Mouse (Mus musculus) liver, embryonic 14.5 days (tissue): ENCODE measurements around the gene Pbrm1.

Experiments used
- CTCF ChIP-seq: IDR thresholded peaks from 2 replicates; pipeline ENCODE4 v1.5.1; 2016; ENCODE audit warnings: antibody characterized with exemption, low read depth, control low read depth
- EP300 ChIP-seq: IDR thresholded peaks from 2 replicates; pipeline ENCODE4 v1.6.1; 2016; ENCODE audit warnings: antibody characterized with exemption, low read depth

- no peak for TF ChIP-seq CTCF
- peak; percentile 19; the same call in 1 of the 2 replicates for TF ChIP-seq EP300
Observed at GRCm38 (mm10) chr14:31001307-31002205, 17.4 kb upstream of the Pbrm1 start, which contains the start of the genes Glt8d1 and Spcs1.
